Mouse (Mus musculus) lung, embryonic 14.5 days (tissue): Measurements from ENCODE around the gene Rimbp2. TPM values are rescaled to one million over a fixed set of nuclear protein-coding genes. Genes with fewer than 3 reads are reported as not detected.
A peak's percentile ranks its signal among the peaks of the same experiment; 100 is the strongest.

Source experiments
- ATAC-seq: fragments of 200-750 bp; cut with Nextera tagmentation; 2 replicates; pipeline ENCODE4 v1.8.0; 2017; ENCODE audit warnings: mild to moderate bottlenecking, moderate TSS enrichment, moderate library complexity; ENCODE audit not compliant: insufficient read depth
- DNase-seq: peaks from one replicate; pipeline ENCODE4 v3.0.0-alpha.2; 2015
- H3K27ac ChIP-seq: fragments of 300-500 bp; sonication (generic); 2 replicates; pipeline ENCODE4 v1.5.1; 2014; ENCODE audit warnings: low read depth, mild to moderate bottlenecking, moderate library complexity
- H3K27me3 ChIP-seq: fragments of 300-500 bp; sonication (generic); 2 replicates; pipeline ENCODE4 v1.6.1; 2014; ENCODE audit warnings: low read length, control low read depth; ENCODE audit not compliant: insufficient read depth
- H3K36me3 ChIP-seq: fragments of 300-500 bp; sonication (generic); 2 replicates; pipeline ENCODE4 v1.6.1; 2014; ENCODE audit warnings: control low read depth; ENCODE audit not compliant: insufficient read depth
- H3K4me1 ChIP-seq: fragments of 300-500 bp; sonication (generic); 2 replicates; pipeline ENCODE4 v1.6.1; 2014; ENCODE audit warnings: antibody characterized with exemption, control low read depth; ENCODE audit not compliant: insufficient read depth
- H3K4me2 ChIP-seq: fragments of 300-500 bp; sonication (generic); 2 replicates; pipeline ENCODE4 v1.6.1; 2014; ENCODE audit warnings: mild to moderate bottlenecking
- H3K4me3 ChIP-seq: fragments of 300-500 bp; sonication (generic); 2 replicates; pipeline ENCODE4 v1.5.1; 2014; ENCODE audit warnings: low read depth, low read length
- H3K9ac ChIP-seq: fragments of 300-500 bp; sonication (generic); 2 replicates; pipeline ENCODE4 v1.6.1; 2014
- H3K9me3 ChIP-seq: fragments of 300-500 bp; sonication (generic); 2 replicates; pipeline ENCODE4 v1.6.1; 2016; ENCODE audit warnings: low read depth, low read length, control low read depth
- CTCF ChIP-seq: IDR thresholded peaks from 2 replicates; pipeline ENCODE4 v1.5.1; 2016; ENCODE audit warnings: antibody characterized with exemption, low read depth
- WGBS: fragments of 180-500 bp; shearing (Covaris S2); extraction: QIAGEN DNeasy Blood & Tissue Kit; methylation state at CpG from one replicate; pipeline ENCODE4 v1.1.7; 2014; 5-methylcytosine and 5-hydroxymethylcytosine counted together
- polyA plus RNA-seq: library from polyadenylated mRNA; unstranded; fragments of >200 nt; fragmentation: Nextera tagmentation; extraction: Ambion mirVana; gene quantifications from 2 replicates; pipeline ENCODE4 v1.2.1, GENCODE M21; 2014

Gene Rimbp2
- polyA plus RNA-seq, 1 experiment from 2014 or later = not detected

DNA sequence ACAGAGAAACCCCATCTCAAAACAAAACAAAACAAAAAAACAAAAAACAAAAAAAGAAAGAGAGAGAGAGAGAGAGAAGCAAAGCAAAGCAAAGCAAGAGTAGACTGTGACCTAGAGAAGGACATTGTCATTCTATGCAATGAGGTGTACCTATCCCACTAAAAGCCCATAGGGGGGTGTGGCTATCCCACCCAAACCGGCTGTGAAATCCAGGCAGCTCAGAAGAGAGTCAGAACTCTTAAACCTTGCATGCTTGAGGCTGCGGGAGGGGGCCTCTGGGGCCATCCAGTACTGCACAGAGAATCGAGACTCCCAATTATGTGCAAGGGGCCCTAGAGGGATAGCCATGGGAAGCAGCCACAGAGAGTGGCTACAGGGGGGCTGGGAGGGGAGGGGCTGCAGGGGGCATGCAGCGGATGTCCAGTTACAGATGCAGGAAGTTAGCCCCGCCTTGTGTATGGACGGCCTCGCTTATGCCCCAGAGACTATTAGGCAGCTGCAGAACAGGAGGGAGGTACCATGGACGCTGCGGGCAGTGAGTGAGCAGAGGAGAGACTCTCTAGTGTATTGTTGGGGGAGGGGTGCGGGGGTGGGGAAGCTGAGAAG lies 184.2 kb downstream of the Rimbp2 start:
- Histone ChIP-seq H3K27me3 (no peaks in the 10 kb centered on the region), H3K4me3 (no peak overlapping the region), H3K4me2 (peak overlapping the region; percentile 36; the same call in 1 of the 2 replicates), H3K4me1 (no peaks in the 10 kb centered on the region), H3K9me3 (no peaks in the 10 kb centered on the region), H3K36me3 (no peaks in the 10 kb centered on the region), H3K9ac (no peak overlapping the region), H3K27ac (no peak overlapping the region)
- TF ChIP-seq CTCF = no peak
- WGBS = 11% methylated on average over 10 of the region's 10 CpGs
- ATAC-seq (peak; percentile 78; the same call in 1 of the 2 replicates), DNase-seq (peak; percentile 40)

GRCm38 (mm10) chr5:128761118-128761517 lies 192.2 kb downstream of the Rimbp2 start:
- Histone ChIP-seq H3K27ac (no peak overlapping the region), H3K4me1 (no peaks in the 10 kb centered on the region), H3K9me3 (no peaks in the 10 kb centered on the region), H3K9ac (no peak overlapping the region), H3K4me2 (no peak overlapping the region), H3K36me3 (no peaks in the 10 kb centered on the region), H3K27me3 (no peaks in the 10 kb centered on the region), H3K4me3 (no peak overlapping the region)
- TF ChIP-seq CTCF = no peak
- ATAC-seq (no peak), DNase-seq (no peak)
- 25% methylated on average over 8 of the region's 8 CpGs for WGBS

GRCm38 (mm10) chr5:128746261-128746660 lies 207.0 kb downstream of the Rimbp2 start:
- 81% methylated on average over 8 of the region's 8 CpGs for WGBS
- no peaks in the 10 kb centered on the region for H3K9me3 ChIP-seq
- DNase-seq (no peak), ATAC-seq (no peak)
- no peak for TF ChIP-seq CTCF
- H3K36me3 ChIP-seq = no peaks in the 10 kb centered on the region
- no peak overlapping the region for H3K4me3 ChIP-seq
- H3K27ac ChIP-seq = no peak overlapping the region
- H3K4me2 ChIP-seq = no peak overlapping the region
- H3K27me3 ChIP-seq = no peaks in the 10 kb centered on the region
- no peak overlapping the region for H3K9ac ChIP-seq
- H3K4me1 ChIP-seq = no peaks in the 10 kb centered on the region

DNA sequence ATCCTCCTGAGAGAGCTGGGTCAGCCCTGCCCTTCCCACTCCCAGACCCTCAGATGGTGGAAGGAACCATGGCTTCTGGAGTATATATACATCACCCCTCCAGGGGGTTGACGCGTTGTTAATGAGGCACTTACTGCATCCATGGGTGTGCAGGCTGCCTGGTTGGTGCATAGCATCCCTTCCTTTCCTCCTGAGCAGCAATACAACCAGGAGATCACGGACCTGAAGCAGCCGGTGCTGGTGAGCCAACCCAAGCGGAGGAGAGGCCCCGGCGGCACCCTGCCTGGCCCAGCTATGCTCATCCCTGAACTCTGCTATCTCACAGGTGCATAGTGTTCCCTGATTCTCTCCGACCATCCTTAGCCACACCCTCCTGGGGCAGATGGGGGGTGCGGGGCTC lies 208.1 kb downstream of the Rimbp2 start:
- H3K9me3 ChIP-seq = no peaks in the 10 kb centered on the region
- no peaks in the 10 kb centered on the region for H3K36me3 ChIP-seq
- no peak for DNase-seq
- H3K27ac ChIP-seq = no peak overlapping the region
- no peak overlapping the region for H3K4me2 ChIP-seq
- no peak for ATAC-seq
- no peak overlapping the region for H3K4me3 ChIP-seq
- no peak overlapping the region for H3K9ac ChIP-seq
- H3K4me1 ChIP-seq = no peaks in the 10 kb centered on the region
- no peaks in the 10 kb centered on the region for H3K27me3 ChIP-seq
- 69% methylated on average over 9 of the region's 9 CpGs for WGBS
- no peak for TF ChIP-seq CTCF

- H3K4me3 ChIP-seq = no peak overlapping the region
- H3K9ac ChIP-seq = no peak overlapping the region
- DNase-seq (no peak), ATAC-seq (no peak)
- WGBS = 78% methylated on average over 6 of the region's 6 CpGs
- no peaks in the 10 kb centered on the region for H3K36me3 ChIP-seq
- H3K4me2 ChIP-seq = no peak overlapping the region
- TF ChIP-seq CTCF = no peak
- no peaks in the 10 kb centered on the region for H3K9me3 ChIP-seq
- no peak overlapping the region for H3K27ac ChIP-seq
- H3K27me3 ChIP-seq = no peaks in the 10 kb centered on the region
- no peaks in the 10 kb centered on the region for H3K4me1 ChIP-seq
Observed at GRCm38 (mm10) chr5:128744351-128744750, 208.9 kb downstream of the Rimbp2 start.

GRCm38 (mm10) chr5:128739838-128740171 lies 213.5 kb downstream of the Rimbp2 start:
- no peak for DNase-seq

GRCm38 (mm10) chr5:128739168-128739837 lies 214.0 kb downstream of the Rimbp2 start:
- H3K4me2 ChIP-seq = no peak overlapping the region
- ATAC-seq = no peak

More at GRCm38 (mm10) chr5:128739838-128740171, 213.5 kb downstream of the Rimbp2 start:
- H3K9ac ChIP-seq = no peak overlapping the region
- H3K27ac ChIP-seq = no peak overlapping the region
- no peak overlapping the region for H3K4me2 ChIP-seq
- no peaks in the 10 kb centered on the region for H3K36me3 ChIP-seq
- no peak for ATAC-seq
- no peaks in the 10 kb centered on the region for H3K27me3 ChIP-seq
- WGBS = 32% methylated on average over 8 of the region's 8 CpGs
- no peak overlapping the region for H3K4me3 ChIP-seq
- no peaks in the 10 kb centered on the region for H3K9me3 ChIP-seq
- peak; percentile 27; the same call in 1 of the 2 replicates for TF ChIP-seq CTCF
- H3K4me1 ChIP-seq = no peaks in the 10 kb centered on the region

More at GRCm38 (mm10) chr5:128739168-128739837, 214.0 kb downstream of the Rimbp2 start:
- no peak for DNase-seq
- TF ChIP-seq CTCF = no peak
- Histone ChIP-seq H3K27ac (no peak overlapping the region), H3K9me3 (no peaks in the 10 kb centered on the region), H3K4me1 (no peaks in the 10 kb centered on the region), H3K27me3 (no peaks in the 10 kb centered on the region), H3K36me3 (no peaks in the 10 kb centered on the region), H3K4me3 (no peak overlapping the region), H3K9ac (no peak overlapping the region)
- 32% methylated on average over 17 of the region's 17 CpGs for WGBS
